Mouse (Mus musculus): ENCODE data around the gene Gm4952. TPM values are rescaled to one million over a fixed set of nuclear protein-coding genes. Genes with fewer than 3 reads are reported as not detected.
"Not testable (repeated sequence)": the region's sequence is repeated elsewhere in the genome, so short reads cannot be mapped to it uniquely, and the experiment has no call there.

Gene Gm4952
- polyA plus RNA-seq, 1 experiment from 2014 or later, result 0.17 TPM

GRCm38 (mm10) chr19:12636863-12637262, 37.1 kb downstream of the Gm4952 start:
- Histone ChIP-seq H3K9ac (ENCODE audit: low read depth, low read length) (no peak overlapping the region), H3K4me1 (ENCODE audit: control insufficient read depth, insufficient read depth, low read length) (no peaks in the 10 kb centered on the region), H3K36me3 (ENCODE audit: control insufficient read depth, insufficient read depth, low read length) (no peaks in the 10 kb centered on the region), H3K27ac (ENCODE audit: low read length) (no peak overlapping the region), H3K27me3 (replicated peaks; ENCODE audit: control insufficient read depth, insufficient read depth, low read length) (no peaks in the 10 kb centered on the region), H3K4me3 (ENCODE audit: low read length) (no peak overlapping the region), H3K9me3 (ENCODE audit: control insufficient read depth, low read length) (no peaks in the 10 kb centered on the region), H3K4me2 (ENCODE audit: low read depth, low read length) (no peak overlapping the region)
- no peak for ATAC-seq
- 62% methylated on average over 3 of the region's 3 CpGs for WGBS

DNA sequence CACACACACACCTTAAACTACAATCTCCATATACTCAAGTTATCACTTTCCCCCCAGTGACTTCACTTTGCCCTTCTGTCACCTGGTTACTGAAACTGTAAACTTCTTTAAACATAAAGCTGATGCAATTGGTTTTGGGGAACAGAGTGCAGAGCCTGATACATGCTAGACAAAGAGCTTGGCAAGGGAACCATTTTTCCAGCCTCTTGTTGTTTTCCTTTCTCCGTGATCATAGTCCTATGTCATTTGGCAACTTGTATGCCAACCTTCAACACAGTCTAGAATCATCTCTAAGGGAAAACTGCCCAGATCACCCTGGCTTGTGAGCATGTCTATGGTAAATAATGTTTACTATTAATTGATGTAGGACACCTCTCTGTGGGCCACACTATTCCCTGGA, 38.3 kb downstream of the Gm4952 start:
- H3K9ac ChIP-seq (ENCODE audit: low read depth, low read length), result no peak overlapping the region
- no peak for ATAC-seq
- no peaks in the 10 kb centered on the region for H3K9me3 ChIP-seq (ENCODE audit: control insufficient read depth, low read length)
- no peak overlapping the region for H3K27ac ChIP-seq (ENCODE audit: low read length)
- 82% methylated on average over 1 of the region's 1 CpGs for WGBS
- H3K4me2 ChIP-seq (ENCODE audit: low read depth, low read length), result no peak overlapping the region
- H3K4me3 ChIP-seq (ENCODE audit: low read length), result no peak overlapping the region
- no peaks in the 10 kb centered on the region for H3K36me3 ChIP-seq (ENCODE audit: control insufficient read depth, insufficient read depth, low read length)
- no peaks in the 10 kb centered on the region for H3K27me3 ChIP-seq (replicated peaks; ENCODE audit: control insufficient read depth, insufficient read depth, low read length)
- H3K4me1 ChIP-seq (ENCODE audit: control insufficient read depth, insufficient read depth, low read length), result no peaks in the 10 kb centered on the region

DNA sequence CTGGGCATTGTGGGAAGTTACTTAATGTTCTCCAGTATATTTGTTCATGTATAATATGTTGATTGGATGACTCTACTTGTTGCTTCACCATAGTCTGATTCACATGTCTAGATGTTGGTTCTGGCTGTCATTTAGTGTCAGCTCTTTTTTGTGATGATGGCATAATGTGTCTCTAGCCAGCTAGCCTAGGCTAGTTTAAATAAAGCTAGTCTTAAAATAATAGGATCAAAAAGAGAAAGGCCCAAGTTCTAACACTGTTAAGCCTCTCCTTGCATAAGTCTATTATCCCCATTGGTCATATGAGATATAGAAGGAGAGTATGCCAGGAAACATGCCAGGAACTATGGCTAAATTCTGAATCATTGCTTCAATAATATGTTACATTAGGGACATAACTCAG, 49.7 kb downstream of the Gm4952 start:
- Histone ChIP-seq H3K9ac (ENCODE audit: low read depth, low read length) (no peak overlapping the region), H3K27ac (ENCODE audit: low read length) (no peak overlapping the region)
- no peak for ATAC-seq

DNA sequence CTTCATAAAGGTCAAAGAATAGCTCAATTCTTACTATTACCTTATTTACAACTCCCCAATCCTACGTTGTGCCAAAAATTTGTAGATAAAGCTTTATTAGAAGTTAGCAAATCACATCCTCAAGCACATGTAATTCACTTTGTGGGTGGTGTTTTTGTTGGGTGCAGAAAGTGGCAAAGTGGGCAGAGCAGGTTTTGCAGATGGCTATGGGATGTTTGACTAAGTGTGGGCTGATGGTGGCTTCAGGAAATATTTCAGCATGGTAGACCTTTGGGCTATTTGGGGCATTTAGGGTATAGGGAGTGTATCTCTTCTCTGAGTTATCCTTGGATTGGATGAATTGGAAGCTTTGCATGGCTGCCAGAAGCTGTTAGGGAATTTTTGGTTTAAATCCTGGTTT, 66.4 kb downstream of the Gm4952 start:
- Histone ChIP-seq H3K36me3 (ENCODE audit: control insufficient read depth, insufficient read depth, low read length) (no peaks in the 10 kb centered on the region), H3K4me2 (ENCODE audit: low read depth, low read length) (no peak overlapping the region), H3K9me3 (ENCODE audit: control insufficient read depth, low read length) (no peaks in the 10 kb centered on the region), H3K9ac (ENCODE audit: low read depth, low read length) (no peak overlapping the region), H3K4me3 (ENCODE audit: low read length) (no peak overlapping the region), H3K27me3 (replicated peaks; ENCODE audit: control insufficient read depth, insufficient read depth, low read length) (no peaks in the 10 kb centered on the region), H3K27ac (ENCODE audit: low read length) (no peak overlapping the region), H3K4me1 (ENCODE audit: control insufficient read depth, insufficient read depth, low read length) (no peaks in the 10 kb centered on the region)
- no peak for ATAC-seq
- 69% methylated on average over 1 of the region's 1 CpGs for WGBS

More for the DNA sequence above, 49.7 kb downstream of the Gm4952 start:
- no peak overlapping the region for H3K4me3 ChIP-seq (ENCODE audit: low read length)
- no peaks in the 10 kb centered on the region for H3K9me3 ChIP-seq (ENCODE audit: control insufficient read depth, low read length)
- no peaks in the 10 kb centered on the region for H3K4me1 ChIP-seq (ENCODE audit: control insufficient read depth, insufficient read depth, low read length)
- no peak overlapping the region for H3K4me2 ChIP-seq (ENCODE audit: low read depth, low read length)
- H3K36me3 ChIP-seq (ENCODE audit: control insufficient read depth, insufficient read depth, low read length), result no peaks in the 10 kb centered on the region
- H3K27me3 ChIP-seq (replicated peaks; ENCODE audit: control insufficient read depth, insufficient read depth, low read length), result no peaks in the 10 kb centered on the region

DNA sequence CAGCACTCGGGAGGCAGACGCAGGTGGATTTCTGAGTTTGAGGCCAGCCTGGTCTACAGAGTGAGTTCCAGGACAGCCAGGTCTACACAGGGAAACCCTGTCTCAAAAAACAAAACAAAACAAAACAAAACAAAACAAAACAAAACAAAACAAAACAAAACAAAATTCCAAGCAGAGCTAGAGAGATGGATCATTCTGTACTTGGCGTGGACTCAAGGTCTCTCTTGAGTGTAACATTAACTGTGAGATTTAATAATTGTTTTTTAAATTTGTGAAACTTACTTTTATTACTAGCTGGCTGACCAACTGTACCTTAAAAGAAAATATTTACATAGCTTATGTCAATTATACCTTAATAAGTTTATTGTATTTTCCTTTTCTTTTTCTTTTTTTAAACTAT, 68.8 kb downstream of the Gm4952 start:
- 91% methylated on average over 3 of the region's 3 CpGs for WGBS

DNA sequence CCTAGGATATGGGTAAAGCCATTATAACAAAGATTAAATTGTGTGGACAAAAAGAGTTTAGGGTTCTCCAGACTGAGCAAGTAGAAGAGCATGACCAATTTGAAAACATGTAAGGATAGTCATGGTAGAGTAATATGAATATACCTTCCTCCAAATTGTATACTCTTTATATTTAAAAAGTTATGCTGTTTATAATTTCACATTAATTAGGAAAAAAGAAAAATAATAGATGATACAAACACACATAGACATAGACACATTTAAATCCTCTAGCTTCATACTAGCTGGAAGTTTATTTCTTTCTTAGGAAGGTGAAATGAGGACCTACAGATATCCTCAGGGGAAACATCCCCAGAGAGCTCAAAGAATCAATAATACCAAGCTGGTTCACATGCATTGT, 70.4 kb downstream of the Gm4952 start, which contains the start of gene Olfr1442:
Gene Olfr1442 (plus strand): TSS at position 301 of the 400 bp plus-strand sequence.
- Histone ChIP-seq H3K4me2 (ENCODE audit: low read depth, low read length) (no peak within 1 kb of the TSS), H3K4me3 (ENCODE audit: low read length) (no peak within 1 kb of the TSS), H3K9ac (ENCODE audit: low read depth, low read length) (no peak within 1 kb of the TSS), H3K27me3 (replicated peaks; ENCODE audit: control insufficient read depth, insufficient read depth, low read length) (no peaks in the 10 kb centered on the region), H3K27ac (ENCODE audit: low read length) (no peak within 1 kb of the TSS), H3K36me3 (ENCODE audit: control insufficient read depth, insufficient read depth, low read length) (no peaks in the 10 kb centered on the region), H3K4me1 (ENCODE audit: control insufficient read depth, insufficient read depth, low read length) (no peaks in the 10 kb centered on the region), H3K9me3 (ENCODE audit: control insufficient read depth, low read length) (no peaks in the 10 kb centered on the region)
- no peak for ATAC-seq

More for the DNA sequence above, 68.8 kb downstream of the Gm4952 start:
- not testable (repeated sequence) for H3K27ac ChIP-seq (ENCODE audit: low read length); H3K27me3 ChIP-seq (replicated peaks; ENCODE audit: control insufficient read depth, insufficient read depth, low read length); H3K4me3 ChIP-seq (ENCODE audit: low read length); H3K4me2 ChIP-seq (ENCODE audit: low read depth, low read length); H3K36me3 ChIP-seq (ENCODE audit: control insufficient read depth, insufficient read depth, low read length); H3K4me1 ChIP-seq (ENCODE audit: control insufficient read depth, insufficient read depth, low read length); H3K9me3 ChIP-seq (ENCODE audit: control insufficient read depth, low read length); ATAC-seq; H3K9ac ChIP-seq (ENCODE audit: low read depth, low read length)

DNA sequence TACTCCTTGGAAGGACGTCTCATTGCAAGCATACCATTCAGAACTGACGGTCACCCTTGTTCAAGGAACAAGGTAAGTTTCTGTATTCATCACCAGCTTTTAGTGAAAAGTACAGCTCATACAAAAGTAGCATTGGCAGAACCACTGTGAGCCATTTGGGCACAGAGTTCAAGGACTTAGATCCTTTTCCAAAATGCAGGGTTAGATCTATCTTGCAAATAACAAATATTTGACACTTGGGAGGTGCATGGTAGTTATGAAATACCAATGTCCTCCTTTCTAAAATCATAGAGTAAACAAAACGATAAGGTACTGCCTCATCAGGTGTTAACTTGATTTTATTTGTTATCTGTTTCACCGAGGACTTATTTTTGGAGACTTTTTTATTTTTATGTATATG, 71.3 kb downstream of the Gm4952 start:
- WGBS, result 85% methylated on average over 4 of the region's 4 CpGs

GRCm38 (mm10) chr19:12677812-12678211, 78.0 kb downstream of the Gm4952 start, which contains the start of gene Olfr1443:
Gene Olfr1443 (plus strand): TSS chr19:12678112.
- Histone ChIP-seq H3K9me3 (ENCODE audit: control insufficient read depth, low read length) (no peaks in the 10 kb centered on the region), H3K4me2 (ENCODE audit: low read depth, low read length) (no peak within 1 kb of the TSS), H3K36me3 (ENCODE audit: control insufficient read depth, insufficient read depth, low read length) (no peaks in the 10 kb centered on the region), H3K4me3 (ENCODE audit: low read length) (no peak within 1 kb of the TSS), H3K4me1 (ENCODE audit: control insufficient read depth, insufficient read depth, low read length) (no peaks in the 10 kb centered on the region), H3K27ac (ENCODE audit: low read length) (no peak within 1 kb of the TSS), H3K27me3 (replicated peaks; ENCODE audit: control insufficient read depth, insufficient read depth, low read length) (no peaks in the 10 kb centered on the region), H3K9ac (ENCODE audit: low read depth, low read length) (no peak within 1 kb of the TSS)
- ATAC-seq, result no peak
- 73% methylated on average over 3 of the region's 3 CpGs for WGBS

More for the DNA sequence above, 71.3 kb downstream of the Gm4952 start:
- no peaks in the 10 kb centered on the region for H3K4me1 ChIP-seq (ENCODE audit: control insufficient read depth, insufficient read depth, low read length)
- H3K27me3 ChIP-seq (replicated peaks; ENCODE audit: control insufficient read depth, insufficient read depth, low read length), result no peaks in the 10 kb centered on the region
- ATAC-seq, result no peak
- no peak overlapping the region for H3K4me3 ChIP-seq (ENCODE audit: low read length)
- no peaks in the 10 kb centered on the region for H3K36me3 ChIP-seq (ENCODE audit: control insufficient read depth, insufficient read depth, low read length)
- H3K9ac ChIP-seq (ENCODE audit: low read depth, low read length), result no peak overlapping the region
- H3K4me2 ChIP-seq (ENCODE audit: low read depth, low read length), result no peak overlapping the region
- H3K27ac ChIP-seq (ENCODE audit: low read length), result no peak overlapping the region
- H3K9me3 ChIP-seq (ENCODE audit: control insufficient read depth, low read length), result no peaks in the 10 kb centered on the region

Measured in intestine, embryonic 16.5 days (tissue).